Mouse (Mus musculus) E14TG2a.4 (cell line): ENCODE data around the gene Cdc42ep3.

Source experiments
- CTCF ChIP-seq: conservative IDR thresholded peaks from 2 replicates; pipeline ENCODE4 v1.5.1; 2014; ENCODE audit warnings: low read length
- NANOG ChIP-seq: IDR thresholded peaks from 2 replicates; pipeline ENCODE4 v1.6.1; 2014; ENCODE audit warnings: borderline replicate concordance, low read length, mixed read lengths

- TF ChIP-seq CTCF (no peak), NANOG (no peak)
Measured at GRCm38 (mm10) chr17:79394799-79395198, 39.9 kb upstream of the Cdc42ep3 start.
